Mouse (Mus musculus): ENCODE measurements around the gene Tph2.

- TF ChIP-seq CTCF (IDR thresholded peaks at IDR 0.05; ENCODE audit: low read depth) (no peak), EP300 (IDR thresholded peaks at IDR 0.05; ENCODE audit: low read depth) (no peak)
Measured at GRCm38 (mm10) chr10:115223845-115224244, 39.0 kb upstream of the Tph2 start.

Measured in liver, postnatal 0 days (tissue).